Mouse (Mus musculus): ENCODE data around the gene Hhat.
A peak's percentile ranks its signal among the peaks of the same experiment; 100 is the strongest.

The Hhat gene

GRCm38 (mm10) chr1:192647361-192647760 lies 123.7 kb downstream of the Hhat start:
- DNase-seq: no peak

DNA sequence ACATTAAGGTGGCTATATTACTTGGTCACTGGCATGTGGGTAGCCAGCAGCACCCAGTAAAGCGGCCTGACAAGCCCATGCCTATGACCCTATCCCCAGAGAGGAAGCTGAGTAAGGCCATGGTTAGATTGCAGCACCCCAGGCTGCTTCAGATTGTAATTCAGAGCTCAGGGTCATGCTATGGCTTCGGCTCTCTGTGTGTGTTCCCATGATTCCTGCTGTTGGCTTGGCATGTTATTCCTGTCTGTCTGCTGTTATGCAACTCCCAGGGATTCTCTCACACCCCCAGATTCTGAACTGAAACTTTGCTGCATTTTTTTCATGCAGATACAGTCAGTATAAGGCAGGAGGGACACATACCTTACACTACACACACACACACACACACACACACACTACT lies 128.9 kb downstream of the Hhat start:
- DNase-seq: no peak

GRCm38 (mm10) chr1:192639175-192639574 lies 131.8 kb downstream of the Hhat start:
- no peak for DNase-seq

- DNase-seq: no peak
These were observed 149.2 kb downstream of the Hhat start for GRCm38 (mm10) chr1:192621843-192622242.

- DNase-seq: no peak
These were observed 157.8 kb downstream of the Hhat start for GRCm38 (mm10) chr1:192613271-192613670.

GRCm38 (mm10) chr1:192611996-192612739 lies 158.9 kb downstream of the Hhat start:
- DNase-seq: no peak

- DNase-seq: no peak
These were observed 164.1 kb downstream of the Hhat start for GRCm38 (mm10) chr1:192606876-192607275.

DNA sequence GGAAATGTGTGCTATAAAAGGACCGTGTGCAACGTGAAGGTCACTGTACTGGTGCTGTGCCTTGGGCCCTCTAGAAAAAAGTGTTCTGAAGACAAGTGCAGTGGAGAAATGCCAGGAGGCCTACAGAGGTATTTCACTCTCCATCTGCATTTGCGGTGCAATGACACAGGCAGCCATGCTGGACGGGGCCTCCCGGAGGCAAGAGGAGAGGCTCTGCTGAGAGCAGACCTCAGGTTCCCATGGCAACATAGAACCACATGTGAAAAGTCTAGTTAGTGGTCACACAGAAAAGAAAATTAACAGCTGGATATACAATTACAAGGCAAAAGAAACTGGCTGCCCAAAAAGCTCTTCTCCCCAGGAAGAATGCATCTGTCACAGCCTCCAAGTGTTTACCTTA lies 166.6 kb downstream of the Hhat start:
- DNase-seq: no peak

DNA sequence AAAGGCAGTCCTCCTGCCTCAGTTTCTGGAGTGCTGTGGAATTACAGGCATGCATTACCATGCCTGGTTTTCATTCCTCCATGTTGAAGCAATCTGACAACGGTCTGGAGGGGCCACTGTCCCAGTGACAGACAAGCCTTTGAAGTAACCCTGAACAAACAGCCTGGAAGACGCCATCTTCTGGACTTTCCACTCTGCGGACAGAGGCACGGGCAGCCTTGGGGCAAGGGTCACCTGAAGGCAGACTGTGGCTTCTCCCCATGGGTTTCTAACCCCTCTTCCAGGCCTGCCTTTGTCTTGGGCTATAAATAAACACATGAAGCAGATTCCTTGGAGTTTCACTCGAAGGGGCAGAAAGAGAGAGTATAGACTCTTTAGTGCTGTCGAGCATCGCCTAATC lies 167.5 kb downstream of the Hhat start:
- DNase-seq: no peak

GRCm38 (mm10) chr1:192601206-192601605 lies 169.8 kb downstream of the Hhat start:
- DNase-seq: no peak

DNA sequence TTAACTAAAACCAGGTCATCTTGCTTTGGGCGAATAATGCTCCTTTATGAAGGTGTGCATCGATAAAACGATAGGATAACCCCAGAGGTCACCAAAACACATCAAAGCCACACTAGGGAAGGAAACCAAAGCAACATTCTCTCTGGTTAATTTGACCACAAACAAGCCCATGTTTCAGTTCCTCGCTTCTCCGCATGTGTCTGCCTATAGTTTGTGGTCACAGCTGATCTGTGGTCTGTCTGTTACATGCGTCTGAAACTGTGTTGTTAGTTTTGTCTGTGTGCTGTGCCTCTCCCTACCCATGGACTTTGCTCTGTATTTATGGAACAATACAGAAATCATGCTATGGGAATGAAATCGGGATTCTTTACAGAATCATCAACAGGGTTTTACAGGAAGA lies 171.3 kb downstream of the Hhat start:
- DNase-seq: no peak

DNA sequence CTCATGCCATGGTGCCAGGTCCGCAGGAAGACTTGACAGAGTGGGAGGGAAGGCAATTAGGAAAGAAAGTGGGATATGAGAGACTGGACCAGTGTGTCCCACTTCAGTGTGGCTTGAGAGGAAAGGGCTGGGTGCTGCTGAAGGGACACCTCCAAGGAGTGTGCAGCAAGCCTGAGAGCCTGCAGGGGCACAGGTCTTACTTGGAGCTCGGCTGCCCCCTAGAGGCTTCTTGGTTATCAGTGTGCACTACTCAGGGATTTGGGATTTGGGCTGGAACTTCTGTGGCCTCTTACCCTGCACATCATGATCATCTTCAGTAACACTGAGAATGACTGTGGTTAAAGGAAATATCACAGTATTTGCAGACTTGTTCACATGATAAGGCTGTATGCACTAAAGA lies 172.6 kb downstream of the Hhat start:
- DNase-seq: peak; percentile 96

GRCm38 (mm10) chr1:192595426-192595825 lies 175.6 kb downstream of the Hhat start:
- DNase-seq: no peak

DNA sequence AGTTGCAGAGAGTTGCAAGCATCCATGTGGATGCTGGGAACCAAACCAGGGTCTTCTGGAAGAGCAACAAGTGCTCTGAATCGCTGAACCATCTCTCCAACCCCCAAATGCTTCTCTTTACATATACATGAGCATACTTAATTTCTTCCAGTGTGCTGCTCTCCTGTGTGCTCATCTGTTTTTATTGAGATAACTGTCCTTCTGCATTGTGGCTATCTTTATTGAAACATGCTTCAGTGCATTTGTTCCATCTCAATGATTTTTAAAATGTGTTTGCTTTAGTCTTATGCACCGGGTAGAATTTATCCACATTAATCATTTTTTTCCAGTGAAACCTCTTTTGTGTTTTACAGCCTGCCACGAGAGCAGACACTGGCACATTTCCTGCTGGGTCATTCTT lies 177.5 kb downstream of the Hhat start:
- no peak for DNase-seq

GRCm38 (mm10) chr1:192587451-192587850 lies 183.6 kb downstream of the Hhat start:
- DNase-seq: peak; percentile 56

DNA sequence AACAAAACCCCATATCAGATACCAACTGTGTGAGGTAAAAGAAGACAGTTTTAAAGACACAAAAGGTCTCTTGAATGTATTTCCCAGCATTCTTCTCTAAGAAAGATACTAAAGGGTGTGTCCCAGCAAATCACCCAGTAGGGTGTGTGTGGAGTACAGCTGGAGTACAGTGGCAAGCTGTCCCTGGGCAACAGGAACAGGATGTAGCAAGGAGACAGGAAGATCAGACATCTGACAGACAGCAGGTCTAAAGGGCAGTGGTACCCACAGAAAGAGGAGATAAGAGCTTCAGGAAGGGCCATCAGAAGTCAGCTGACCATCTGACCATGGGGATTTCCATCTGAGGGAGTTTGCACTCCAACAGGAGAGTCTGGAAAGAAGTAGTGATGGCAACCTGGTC lies 185.7 kb downstream of the Hhat start:
- DNase-seq: no peak

DNA sequence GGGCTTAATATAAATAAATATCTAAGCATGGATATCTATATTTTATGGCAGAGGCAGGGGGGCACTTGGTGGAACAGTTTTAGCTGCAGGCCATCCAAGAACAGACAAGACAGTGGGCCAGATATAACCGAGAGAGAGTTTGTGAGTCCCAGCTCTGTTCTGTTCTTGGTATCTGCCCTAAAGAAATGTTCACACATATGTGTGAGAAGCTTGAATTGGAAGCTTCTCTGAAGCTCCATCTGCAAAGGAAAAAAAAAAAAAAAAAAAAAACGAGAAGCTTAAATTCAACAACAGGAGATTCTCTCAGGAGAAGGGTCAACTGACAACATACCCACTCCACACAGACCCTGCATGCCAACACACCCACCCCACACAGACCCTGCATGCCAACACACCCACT lies 188.1 kb downstream of the Hhat start:
- no peak for DNase-seq

DNA sequence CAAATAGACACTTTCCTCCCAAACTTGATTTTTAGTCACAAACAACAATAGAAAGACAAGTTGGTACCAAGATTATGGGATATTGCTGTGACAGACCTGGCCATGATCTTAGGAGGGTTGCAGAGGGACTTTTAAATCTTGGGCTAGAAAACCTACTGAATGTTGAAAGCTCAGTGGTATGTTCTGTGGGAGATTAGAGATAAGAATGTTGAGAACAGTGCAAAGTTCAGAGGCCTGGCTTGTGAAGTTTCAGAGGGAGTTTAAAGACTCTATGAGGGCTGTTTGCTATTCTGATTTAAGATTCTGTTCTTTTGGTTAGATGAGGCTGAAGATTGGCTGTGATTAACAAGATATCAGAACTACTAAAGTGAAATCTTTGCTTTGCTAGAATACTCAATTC lies 206.3 kb downstream of the Hhat start:
- no peak for DNase-seq

DNA sequence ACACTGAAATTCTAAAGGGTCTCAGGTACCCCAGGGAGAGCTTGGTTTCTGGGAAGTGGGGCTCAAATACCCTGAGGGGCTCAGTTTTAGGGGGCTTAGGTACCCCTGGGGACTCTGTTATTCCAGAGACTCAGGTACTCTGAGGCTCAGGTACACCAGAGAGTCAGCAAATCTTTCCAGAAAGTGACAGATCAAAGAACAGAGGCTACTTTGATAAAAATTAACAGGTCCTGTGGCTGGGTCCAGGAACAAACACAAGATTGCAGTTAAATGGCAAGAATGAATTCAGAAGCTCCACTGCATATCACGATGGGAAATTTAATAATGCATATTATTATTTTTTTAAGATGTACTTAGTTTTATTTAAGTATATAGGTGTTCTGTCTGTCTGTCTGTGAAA lies 211.7 kb downstream of the Hhat start:
- DNase-seq: no peak

- DNase-seq: no peak
These were observed 212.9 kb downstream of the Hhat start for GRCm38 (mm10) chr1:192557978-192558594.

GRCm38 (mm10) chr1:192555516-192555915 lies 215.5 kb downstream of the Hhat start:
- DNase-seq: no peak

DNA sequence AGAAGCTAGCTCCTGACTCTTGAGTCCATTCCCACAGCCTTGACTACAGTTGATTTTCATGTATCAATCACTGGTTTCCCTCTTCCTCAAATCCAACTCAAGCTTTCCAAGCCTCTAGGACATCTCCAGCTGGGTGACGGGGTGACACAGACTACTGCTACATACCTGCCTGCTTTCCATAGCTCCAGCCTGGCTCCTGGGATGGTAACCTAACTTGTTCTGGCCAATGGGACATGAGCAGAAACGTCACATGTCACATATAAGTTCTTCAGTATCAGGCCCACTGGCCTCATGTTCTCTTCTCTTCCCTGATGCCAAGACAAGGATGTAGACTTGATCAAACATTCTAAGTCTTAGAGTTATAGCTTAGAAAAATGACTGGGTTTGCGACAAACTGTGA lies 220.5 kb downstream of the Hhat start:
- no peak for DNase-seq

DNA sequence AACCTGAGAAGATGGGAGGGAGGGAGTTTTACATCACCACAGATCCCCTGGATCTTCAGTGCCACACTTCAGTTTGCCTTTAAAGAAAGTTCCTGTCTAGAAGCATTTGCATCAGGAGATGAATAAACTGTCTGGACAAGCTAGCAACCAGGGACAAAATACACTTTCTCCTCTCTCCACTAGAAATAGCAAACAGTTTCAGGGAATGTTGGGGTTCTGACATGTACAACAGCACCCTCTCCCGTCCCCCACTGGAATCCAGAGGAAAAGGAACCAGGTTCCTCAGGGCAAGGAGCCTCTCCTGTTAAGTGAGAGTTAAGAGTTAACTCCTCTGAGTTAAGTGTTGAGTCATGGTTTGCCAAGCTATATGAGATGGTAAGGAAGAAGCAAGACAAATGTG lies 224.2 kb downstream of the Hhat start:
- DNase-seq: no peak

- no peak for DNase-seq
These were observed 226.1 kb downstream of the Hhat start for GRCm38 (mm10) chr1:192544901-192545300.

- DNase-seq: no peak
These were observed 226.9 kb downstream of the Hhat start for GRCm38 (mm10) chr1:192544091-192544490.

All from right cerebral cortex, postnatal 4 days (tissue).